Mouse (Mus musculus): ENCODE data around the gene Olfr1480. TPM values are rescaled to one million over a fixed set of nuclear protein-coding genes. Genes with fewer than 3 reads are reported as not detected.

Gene Olfr1480
- not detected in 2 replicates for polyA plus RNA-seq (2014; fragmentation: Nextera tagmentation; extraction: Ambion mirVana)

DNA sequence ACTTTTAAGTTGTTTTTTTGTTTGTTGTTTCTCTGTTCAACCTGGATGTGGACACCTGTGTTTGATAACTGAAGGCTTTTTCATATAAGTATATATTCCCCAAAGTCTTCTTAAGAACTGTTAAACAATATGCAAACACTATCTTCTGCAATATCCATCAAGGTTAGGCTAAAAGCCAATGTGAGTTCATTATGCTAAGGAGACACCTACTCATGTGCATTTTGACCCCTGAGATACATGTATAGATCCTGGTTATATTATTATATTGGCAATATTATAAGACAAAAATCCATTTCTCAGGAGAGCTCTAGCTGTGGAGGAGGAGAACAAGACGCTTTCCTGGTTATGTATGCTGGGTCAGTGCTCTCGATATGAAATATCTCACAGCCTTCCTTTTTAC, at the start of gene Olfr1480:
Olfr1480 (plus strand) TSS at position 301 of the 400 bp plus-strand sequence.
- Histone ChIP-seq H3K36me3 (ENCODE audit: control insufficient read depth, insufficient read depth, low read length) (no peaks in the 10 kb centered on the region), H3K9me3 (ENCODE audit: control insufficient read depth, low read length) (no peaks in the 10 kb centered on the region; the same call in 1 of the 2 replicates), H3K4me3 (ENCODE audit: low read depth, low read length) (no peak within 1 kb of the TSS), H3K9ac (ENCODE audit: low read depth, low read length) (no peak within 1 kb of the TSS), H3K27me3 (ENCODE audit: control insufficient read depth, insufficient read depth, low read length) (no peaks in the 10 kb centered on the region), H3K27ac (ENCODE audit: low read depth, low read length) (no peak within 1 kb of the TSS), H3K4me2 (replicated peaks; ENCODE audit: low read depth, low read length) (no peak within 1 kb of the TSS), H3K4me1 (replicated peaks; ENCODE audit: control insufficient read depth, insufficient read depth, low read length) (no peaks in the 10 kb centered on the region)
- 78% methylated on average over 2 of the region's 2 CpGs for WGBS
- ATAC-seq (ENCODE audit: low FRiP score) (no peak), DNase-seq (ENCODE audit: low spot score) (no peak)

DNA sequence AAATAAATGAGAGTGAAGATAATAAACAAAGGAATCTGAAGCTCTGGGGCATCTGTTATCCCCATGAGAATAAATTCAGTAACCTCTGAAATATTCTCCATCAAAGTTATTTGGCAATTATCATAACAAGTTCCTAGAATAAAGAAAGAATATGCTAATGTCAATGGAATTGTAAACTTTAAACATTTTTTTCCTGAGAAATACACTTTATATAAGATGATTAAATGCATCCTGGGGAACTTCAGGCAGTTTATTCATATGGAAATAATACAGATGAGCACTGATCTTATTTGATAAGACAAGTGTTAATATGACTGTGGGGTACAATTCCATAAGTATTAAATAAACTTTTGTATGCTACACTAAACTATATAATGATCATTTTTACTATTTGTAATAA, 47.6 kb upstream of the Olfr1480 start, which contains the start of gene Olfr1475:
Olfr1475 (minus strand) TSS at position 101 of the 400 bp plus-strand sequence.
- Histone ChIP-seq H3K27me3 (ENCODE audit: control insufficient read depth, insufficient read depth, low read length) (no peaks in the 10 kb centered on the region), H3K36me3 (ENCODE audit: control insufficient read depth, insufficient read depth, low read length) (no peaks in the 10 kb centered on the region), H3K27ac (ENCODE audit: low read depth, low read length) (no peak within 1 kb of the TSS), H3K9ac (ENCODE audit: low read depth, low read length) (no peak within 1 kb of the TSS), H3K4me2 (replicated peaks; ENCODE audit: low read depth, low read length) (no peak within 1 kb of the TSS), H3K4me3 (ENCODE audit: low read depth, low read length) (no peak within 1 kb of the TSS), H3K4me1 (replicated peaks; ENCODE audit: control insufficient read depth, insufficient read depth, low read length) (no peaks in the 10 kb centered on the region), H3K9me3 (ENCODE audit: control insufficient read depth, low read length) (no peaks in the 10 kb centered on the region)
- ATAC-seq (ENCODE audit: low FRiP score) (no peak), DNase-seq (ENCODE audit: low spot score) (no peak)

DNA sequence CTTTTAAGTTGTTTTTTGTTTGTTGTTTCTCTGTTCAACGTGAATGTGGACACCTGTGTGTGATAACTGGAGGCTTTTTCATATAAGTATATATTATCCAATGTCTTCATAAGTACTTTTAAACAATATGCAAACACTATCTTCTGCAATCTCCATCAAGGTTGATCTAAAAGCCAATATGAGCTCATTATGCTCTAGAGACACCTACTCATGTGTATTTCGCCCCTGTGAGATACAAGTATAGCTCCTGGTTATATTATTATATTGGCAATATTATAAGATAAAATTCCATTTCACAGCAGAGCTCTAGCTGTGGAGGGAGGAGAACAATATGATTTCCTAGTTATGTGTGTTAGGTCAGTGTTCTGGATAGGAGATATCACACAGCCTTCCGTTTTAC, 27.5 kb upstream of the Olfr1480 start, which contains the start of gene Olfr1477:
Olfr1477 (plus strand) TSS at position 301 of the 400 bp plus-strand sequence.
- DNase-seq (ENCODE audit: low spot score), result no peak
- no peak for ATAC-seq (ENCODE audit: low FRiP score)
- Histone ChIP-seq H3K4me3 (ENCODE audit: low read depth, low read length) (no peak within 1 kb of the TSS), H3K4me1 (replicated peaks; ENCODE audit: control insufficient read depth, insufficient read depth, low read length) (no peaks in the 10 kb centered on the region), H3K4me2 (replicated peaks; ENCODE audit: low read depth, low read length) (no peak within 1 kb of the TSS), H3K36me3 (ENCODE audit: control insufficient read depth, insufficient read depth, low read length) (no peaks in the 10 kb centered on the region), H3K9ac (ENCODE audit: low read depth, low read length) (no peak within 1 kb of the TSS), H3K27ac (ENCODE audit: low read depth, low read length) (no peak within 1 kb of the TSS), H3K27me3 (ENCODE audit: control insufficient read depth, insufficient read depth, low read length) (no peaks in the 10 kb centered on the region), H3K9me3 (ENCODE audit: control insufficient read depth, low read length) (0 out of 2 replicates have a peak, but pooled peaks cover 2% of the 10 kb centered on the region)
- 82% methylated on average over 3 of the region's 3 CpGs for WGBS

Other genes with a start within 250 kb of the Olfr1480 start
- gene Olfr1465, start 212.4 kb upstream of the Olfr1480 start, polyA plus RNA-seq (2014; fragmentation: Nextera tagmentation; extraction: Ambion mirVana), result not detected in 2 replicates
- gene Olfr1466, start 189.1 kb upstream of the Olfr1480 start, polyA plus RNA-seq (2014; fragmentation: Nextera tagmentation; extraction: Ambion mirVana), result not detected in 2 replicates
- not detected in 2 replicates for gene Olfr1467, start 165.7 kb upstream of the Olfr1480 start, polyA plus RNA-seq (2014; fragmentation: Nextera tagmentation; extraction: Ambion mirVana)
- not detected in 2 replicates for gene Olfr1469, start 120.1 kb upstream of the Olfr1480 start, polyA plus RNA-seq (2014; fragmentation: Nextera tagmentation; extraction: Ambion mirVana)
- not detected in 2 replicates for gene Olfr1471, start 84.5 kb upstream of the Olfr1480 start, polyA plus RNA-seq (2014; fragmentation: Nextera tagmentation; extraction: Ambion mirVana)
- gene Olfr1472, start 71.8 kb upstream of the Olfr1480 start, polyA plus RNA-seq (2014; fragmentation: Nextera tagmentation; extraction: Ambion mirVana), result not detected in 2 replicates
- gene Olfr1474, start 58.3 kb upstream of the Olfr1480 start, polyA plus RNA-seq (2014; fragmentation: Nextera tagmentation; extraction: Ambion mirVana), result not detected in 2 replicates
- gene Olfr1475, start 47.7 kb upstream of the Olfr1480 start, polyA plus RNA-seq (2014; fragmentation: Nextera tagmentation; extraction: Ambion mirVana), result not detected in 2 replicates
- gene Olfr1477, start 27.4 kb upstream of the Olfr1480 start, polyA plus RNA-seq (2014; fragmentation: Nextera tagmentation; extraction: Ambion mirVana), result not detected in 2 replicates
- gene Olfr1484, start 55.6 kb downstream of the Olfr1480 start, polyA plus RNA-seq (2014; fragmentation: Nextera tagmentation; extraction: Ambion mirVana), result not detected in 2 replicates
- not detected in 2 replicates for gene Olfr1487, start 89.5 kb downstream of the Olfr1480 start, polyA plus RNA-seq (2014; fragmentation: Nextera tagmentation; extraction: Ambion mirVana)
- not detected in 2 replicates for gene Olfr1489, start 103.7 kb downstream of the Olfr1480 start, polyA plus RNA-seq (2014; fragmentation: Nextera tagmentation; extraction: Ambion mirVana)
- gene Olfr1490, start 123.2 kb downstream of the Olfr1480 start, polyA plus RNA-seq (2014; fragmentation: Nextera tagmentation; extraction: Ambion mirVana), result not detected in 2 replicates
- not detected in 2 replicates for gene Olfr1491, start 169.4 kb downstream of the Olfr1480 start, polyA plus RNA-seq (2014; fragmentation: Nextera tagmentation; extraction: Ambion mirVana)
- gene Olfr1493-ps1, start 195.4 kb downstream of the Olfr1480 start, polyA plus RNA-seq (2014; fragmentation: Nextera tagmentation; extraction: Ambion mirVana), result not detected in 2 replicates
- not detected in 2 replicates for gene Olfr1494, start 211.8 kb downstream of the Olfr1480 start, polyA plus RNA-seq (2014; fragmentation: Nextera tagmentation; extraction: Ambion mirVana)
- not detected in 2 replicates for gene Olfr1495, start 236.7 kb downstream of the Olfr1480 start, polyA plus RNA-seq (2014; fragmentation: Nextera tagmentation; extraction: Ambion mirVana)
- gene Olfr1496, start 250.0 kb downstream of the Olfr1480 start, polyA plus RNA-seq (2014; fragmentation: Nextera tagmentation; extraction: Ambion mirVana), result not detected in 2 replicates

Measured in hindbrain, embryonic 11.5 days (tissue).